Mouse (Mus musculus) midbrain, embryonic 15.5 days (tissue): ENCODE measurements around the gene Sdk2. TPM values are rescaled to one million over a fixed set of nuclear protein-coding genes. Genes with fewer than 3 reads are reported as not detected.

Experiments
- ATAC-seq: fragments of 200-750 bp; cut with Nextera tagmentation; replicated peaks from 2 replicates; pipeline ENCODE4 v1.8.0; 2017; ENCODE audit warnings: moderate TSS enrichment
- H3K27ac ChIP-seq: fragments of 300-500 bp; sonication (generic); 2 replicates; pipeline ENCODE4 v1.5.1; 2015; ENCODE audit warnings: mild to moderate bottlenecking, inconsistent platforms
- H3K27me3 ChIP-seq: fragments of 300-500 bp; sonication (generic); replicated peaks from 2 replicates; pipeline ENCODE4 v1.6.1; 2015; ENCODE audit warnings: inconsistent platforms
- H3K36me3 ChIP-seq: fragments of 300-500 bp; sonication (generic); replicated peaks from 2 replicates; pipeline ENCODE4 v1.6.1; 2015; ENCODE audit warnings: inconsistent platforms
- H3K4me1 ChIP-seq: fragments of 300-500 bp; sonication (generic); 2 replicates; pipeline ENCODE4 v1.6.1; 2015; ENCODE audit warnings: inconsistent platforms
- H3K4me2 ChIP-seq: fragments of 300-500 bp; sonication (generic); 2 replicates; pipeline ENCODE4 v1.6.1; 2015; ENCODE audit warnings: inconsistent platforms, mild to moderate bottlenecking, moderate library complexity
- H3K4me3 ChIP-seq: fragments of 300-500 bp; sonication (generic); 2 replicates; pipeline ENCODE4 v1.5.1; 2015; ENCODE audit warnings: mild to moderate bottlenecking, inconsistent platforms
- H3K9ac ChIP-seq: fragments of 300-500 bp; sonication (generic); 2 replicates; pipeline ENCODE4 v1.6.1; 2015; ENCODE audit warnings: mild to moderate bottlenecking, inconsistent platforms
- H3K9me3 ChIP-seq: fragments of 300-500 bp; sonication (generic); 2 replicates; pipeline ENCODE4 v1.6.1; 2016; ENCODE audit warnings: inconsistent platforms
- WGBS: fragments of 180-500 bp; shearing (Covaris S2); methylation state at CpG from one replicate; pipeline ENCODE4 v1.1.7; 2015; ENCODE audit warnings: mixed read lengths; 5-methylcytosine and 5-hydroxymethylcytosine counted together
- polyA plus RNA-seq: library from polyadenylated mRNA; unstranded; fragments of >200 nt; fragmentation: Nextera tagmentation; extraction: Ambion mirVana; gene quantifications from 2 replicates; pipeline ENCODE4 v1.2.1, GENCODE M21; 2015

Sdk2 gene
- polyA plus RNA-seq, 1 experiment from 2014 or later: 6.0 TPM

DNA sequence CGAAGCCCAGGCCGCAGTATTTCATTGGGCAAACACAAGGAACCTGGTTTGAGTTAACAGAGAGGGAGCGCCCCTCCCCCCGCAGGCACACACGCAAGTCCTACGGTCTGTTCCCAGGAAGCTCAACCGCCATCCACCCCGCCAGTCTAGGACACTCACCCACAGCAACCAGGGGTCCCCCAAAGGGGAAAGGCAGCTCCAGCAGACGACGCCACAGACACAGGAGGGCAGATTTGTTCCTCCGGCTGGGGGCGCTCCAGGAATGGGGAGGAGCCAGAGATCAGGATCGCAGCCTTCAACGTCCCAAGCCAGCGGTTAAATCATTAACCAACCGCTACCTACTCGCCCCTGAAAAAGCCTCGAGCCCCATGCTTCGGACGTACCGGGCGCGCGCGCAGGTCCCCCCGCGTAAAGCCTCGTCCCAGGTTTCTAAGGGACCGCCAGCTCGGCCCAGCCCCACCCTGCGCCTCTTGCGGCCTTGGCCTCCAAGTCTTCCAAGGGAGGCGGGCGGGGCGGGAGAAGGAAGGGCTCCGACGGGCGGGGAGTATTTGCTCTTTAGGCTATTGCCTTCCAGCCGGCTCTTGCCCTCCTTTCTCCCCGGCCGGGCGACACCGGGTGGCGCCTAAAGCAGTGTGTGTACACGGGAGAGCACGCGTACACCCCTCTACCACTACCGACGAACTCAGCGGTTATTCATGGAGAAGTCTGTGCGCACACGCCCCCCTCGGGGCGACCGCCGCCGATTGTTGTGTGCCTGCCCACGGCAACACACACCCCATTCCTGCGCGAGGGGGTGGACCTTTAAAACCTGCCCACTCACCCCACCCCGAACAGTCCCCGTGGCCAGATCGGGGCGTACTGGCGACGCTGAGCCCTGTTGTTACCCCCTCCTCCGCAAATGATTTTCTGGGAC, 316.0 kb downstream of the Sdk2 start:
- H3K4me1 ChIP-seq: peaks cover 43% of the 10 kb centered on the region
- peak overlapping the region; percentile 92 for H3K9ac ChIP-seq
- peak overlapping the region; percentile 93 for H3K27ac ChIP-seq
- no peaks in the 10 kb centered on the region for H3K36me3 ChIP-seq
- H3K4me2 ChIP-seq: peak overlapping the region; percentile 76
- peak; percentile 55 for ATAC-seq
- WGBS: 0% methylated on average over 67 of the region's 67 CpGs
- no peaks in the 10 kb centered on the region for H3K9me3 ChIP-seq
- H3K27me3 ChIP-seq: no peaks in the 10 kb centered on the region
- peak overlapping the region; percentile 80 for H3K4me3 ChIP-seq

DNA sequence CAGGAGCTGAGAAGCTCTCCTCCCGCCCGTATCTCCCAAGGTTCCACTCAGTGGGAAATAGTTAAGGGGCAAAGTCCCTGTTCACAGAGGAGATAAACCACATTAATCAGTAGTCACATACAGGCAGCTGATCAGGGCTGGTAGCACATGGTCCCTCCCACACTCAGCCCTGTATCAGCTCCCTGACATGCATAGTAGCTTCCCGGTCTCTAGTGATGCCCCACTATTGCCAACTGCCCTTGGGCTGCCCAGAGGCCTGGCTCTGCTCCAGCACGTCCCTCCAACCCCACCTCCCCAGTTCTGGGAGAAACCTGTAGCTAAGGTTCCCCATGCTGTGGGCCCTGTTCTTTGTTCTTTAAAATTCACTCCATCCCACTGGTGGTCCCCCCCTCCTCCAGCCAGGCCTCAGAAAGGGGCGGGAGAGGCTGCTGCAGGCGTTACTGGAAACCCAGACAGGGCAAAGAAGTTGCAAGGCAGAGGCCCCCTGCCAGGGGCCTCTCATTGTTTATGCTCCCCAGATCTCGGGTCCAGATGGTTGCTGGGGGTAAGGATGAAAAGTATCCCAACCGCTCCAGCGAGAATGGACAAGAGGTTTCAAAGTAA, 317.0 kb downstream of the Sdk2 start:
- Histone ChIP-seq H3K27me3 (no peaks in the 10 kb centered on the region), H3K4me3 (peak overlapping the region; percentile 80), H3K9ac (peak overlapping the region; percentile 92), H3K27ac (peak overlapping the region; percentile 93), H3K4me1 (peaks cover 46% of the 10 kb centered on the region), H3K4me2 (peak overlapping the region; percentile 76), H3K36me3 (no peaks in the 10 kb centered on the region), H3K9me3 (no peaks in the 10 kb centered on the region)
- WGBS: 3% methylated on average over 9 of the region's 9 CpGs
- ATAC-seq: peak; percentile 18; the same call in 1 of the 2 replicates

DNA sequence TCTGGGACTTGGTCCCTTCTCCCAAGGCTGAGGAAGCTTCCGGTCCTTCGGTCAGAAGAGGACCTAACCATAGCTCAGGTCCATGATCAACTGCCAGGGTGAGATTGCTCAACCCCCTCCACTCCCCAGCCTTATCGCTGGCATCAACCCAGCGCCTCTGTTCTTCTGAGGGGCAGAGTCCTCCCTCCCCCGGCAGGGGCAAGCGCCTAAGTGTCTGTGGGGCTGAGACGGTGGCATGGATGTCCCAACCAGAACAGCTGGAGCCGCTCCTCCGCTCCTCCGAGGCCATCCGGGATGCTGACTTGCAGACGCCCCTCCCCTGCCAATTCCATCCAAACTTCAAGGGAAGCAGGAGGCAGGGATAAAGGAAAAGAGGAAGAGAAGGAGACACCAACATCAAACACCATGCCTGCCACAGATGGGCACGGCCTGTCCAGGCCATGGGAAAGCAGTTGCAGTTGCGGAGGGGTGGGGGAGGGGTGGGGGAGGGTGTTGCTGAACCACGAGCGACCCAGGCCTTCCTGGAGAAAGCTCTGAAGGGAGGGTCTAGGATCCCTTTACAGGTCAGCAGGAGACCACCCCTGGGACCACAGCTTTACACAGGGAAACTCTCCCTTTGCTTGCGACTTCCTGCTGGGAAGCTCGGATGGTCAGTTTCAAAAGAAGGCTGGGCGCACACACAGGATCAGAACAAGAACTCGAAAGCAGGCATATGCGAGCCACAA, 317.9 kb downstream of the Sdk2 start:
- H3K4me3 ChIP-seq: peak overlapping the region; percentile 80
- H3K9ac ChIP-seq: peak overlapping the region; percentile 92
- no peaks in the 10 kb centered on the region for H3K9me3 ChIP-seq
- WGBS: 10% methylated on average over 21 of the region's 21 CpGs
- H3K27ac ChIP-seq: peak overlapping the region; percentile 93
- H3K4me2 ChIP-seq: peak overlapping the region; percentile 76
- no peaks in the 10 kb centered on the region for H3K36me3 ChIP-seq
- ATAC-seq: no peak
- H3K27me3 ChIP-seq: no peaks in the 10 kb centered on the region
- peaks cover 46% of the 10 kb centered on the region for H3K4me1 ChIP-seq

DNA sequence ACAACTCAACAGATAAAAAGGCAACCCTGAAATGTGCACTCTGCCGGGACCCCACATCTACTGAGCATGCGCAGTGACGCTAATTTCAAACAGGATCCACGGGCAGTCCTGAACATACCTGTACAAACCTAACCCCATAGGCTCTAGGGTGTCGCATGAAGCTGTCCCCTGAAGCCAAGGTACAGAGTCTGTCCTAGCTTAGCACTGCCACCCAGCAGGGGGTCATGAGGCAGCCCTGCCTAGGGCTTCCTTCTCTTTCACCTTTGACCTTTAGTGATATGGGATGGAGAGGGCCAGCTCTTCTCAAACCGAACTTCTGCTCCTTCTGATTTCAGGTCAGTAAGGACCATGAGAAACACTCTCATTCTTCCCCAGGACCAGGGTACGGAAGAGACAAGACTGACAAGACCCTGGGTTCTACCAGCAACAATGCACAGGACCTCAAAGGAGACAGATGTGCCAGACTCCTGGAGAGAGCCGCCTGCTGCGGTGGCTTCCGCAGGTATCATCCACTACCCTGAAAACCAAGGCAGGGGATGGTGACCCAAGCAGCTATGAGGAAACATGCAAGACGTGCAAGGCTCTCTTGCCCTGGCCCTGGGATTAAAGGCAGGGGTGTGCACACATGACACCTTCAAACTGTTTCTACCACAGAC, 319.0 kb downstream of the Sdk2 start:
- H3K9ac ChIP-seq: no peak overlapping the region
- 83% methylated on average over 11 of the region's 11 CpGs for WGBS
- ATAC-seq: no peak
- H3K4me1 ChIP-seq: peaks cover 46% of the 10 kb centered on the region
- peak overlapping the region; percentile 76 for H3K4me2 ChIP-seq
- H3K36me3 ChIP-seq: no peaks in the 10 kb centered on the region
- no peaks in the 10 kb centered on the region for H3K9me3 ChIP-seq
- H3K4me3 ChIP-seq: no peak overlapping the region
- no peaks in the 10 kb centered on the region for H3K27me3 ChIP-seq
- H3K27ac ChIP-seq: no peak overlapping the region

DNA sequence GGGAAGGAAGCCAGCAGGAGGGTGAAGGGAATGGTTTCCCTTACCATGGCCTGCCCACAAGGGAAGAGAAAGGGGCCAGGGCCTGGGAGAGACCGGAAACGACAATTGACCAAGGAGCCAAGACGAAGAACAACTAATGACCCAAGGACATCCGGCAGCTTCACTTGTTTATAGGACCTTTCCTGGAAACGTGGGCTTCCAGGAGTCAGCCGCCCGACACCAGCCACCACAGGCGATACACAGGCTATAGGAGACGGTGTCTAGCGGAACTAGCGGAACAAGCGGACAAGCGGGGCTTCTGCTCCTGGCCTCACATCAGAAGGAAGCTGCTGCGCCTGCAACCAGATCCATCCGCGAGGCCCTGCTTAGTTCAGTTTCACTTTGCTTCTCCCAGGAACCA, 319.8 kb downstream of the Sdk2 start:
- H3K27me3 ChIP-seq: no peaks in the 10 kb centered on the region
- H3K27ac ChIP-seq: no peak overlapping the region
- WGBS: 73% methylated on average over 16 of the region's 16 CpGs
- H3K9me3 ChIP-seq: no peaks in the 10 kb centered on the region
- H3K36me3 ChIP-seq: no peaks in the 10 kb centered on the region
- no peak overlapping the region for H3K4me3 ChIP-seq
- H3K9ac ChIP-seq: no peak overlapping the region
- no peak overlapping the region for H3K4me2 ChIP-seq
- ATAC-seq: no peak
- H3K4me1 ChIP-seq: peaks cover 42% of the 10 kb centered on the region

DNA sequence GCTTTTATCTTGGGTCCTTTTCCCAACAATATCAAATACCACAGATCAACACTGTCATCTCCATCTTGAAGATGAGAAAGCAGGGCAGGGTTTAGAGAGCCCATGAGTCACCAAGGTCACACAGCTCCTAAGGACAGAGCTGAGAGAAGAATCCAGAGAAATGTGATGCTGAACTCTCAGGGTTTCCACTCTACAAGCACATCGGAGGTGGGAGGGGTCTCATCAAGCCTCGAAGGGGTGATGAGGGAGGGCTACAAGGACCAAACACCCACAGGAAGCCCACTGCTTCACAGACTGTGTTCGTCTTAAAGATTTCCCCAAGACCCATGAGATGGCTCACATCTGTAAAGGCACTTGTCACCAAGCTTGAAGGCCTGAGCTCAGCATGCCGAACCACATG, 320.9 kb downstream of the Sdk2 start:
- H3K36me3 ChIP-seq: no peaks in the 10 kb centered on the region
- H3K27me3 ChIP-seq: no peaks in the 10 kb centered on the region
- H3K9ac ChIP-seq: no peak overlapping the region
- no peak for ATAC-seq
- H3K4me1 ChIP-seq: peaks cover 39% of the 10 kb centered on the region
- 77% methylated on average over 4 of the region's 4 CpGs for WGBS
- no peaks in the 10 kb centered on the region for H3K9me3 ChIP-seq
- H3K4me2 ChIP-seq: no peak overlapping the region
- H3K4me3 ChIP-seq: no peak overlapping the region
- no peak overlapping the region for H3K27ac ChIP-seq

DNA sequence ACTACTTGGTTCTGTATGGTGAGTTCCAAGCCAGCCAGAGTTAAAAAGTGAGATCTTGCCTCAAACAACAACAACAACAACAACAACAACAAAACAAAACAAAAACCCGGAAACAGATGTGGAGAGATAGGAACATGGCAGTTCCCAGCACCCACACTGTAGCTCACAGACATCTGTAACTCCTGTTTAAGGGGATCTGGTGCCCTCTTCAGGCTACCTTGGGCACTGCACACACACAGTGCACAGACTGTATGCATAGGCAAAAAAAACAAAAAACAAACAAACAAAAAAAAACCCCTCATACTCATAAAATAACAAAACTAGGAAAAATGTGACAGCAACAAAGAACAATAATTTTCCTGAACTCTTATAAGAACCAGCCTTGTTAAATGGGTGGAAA, 323.8 kb downstream of the Sdk2 start:
- WGBS: 91% methylated on average over 1 of the region's 1 CpGs
- no peak for ATAC-seq
- H3K27me3 ChIP-seq: no peaks in the 10 kb centered on the region

DNA sequence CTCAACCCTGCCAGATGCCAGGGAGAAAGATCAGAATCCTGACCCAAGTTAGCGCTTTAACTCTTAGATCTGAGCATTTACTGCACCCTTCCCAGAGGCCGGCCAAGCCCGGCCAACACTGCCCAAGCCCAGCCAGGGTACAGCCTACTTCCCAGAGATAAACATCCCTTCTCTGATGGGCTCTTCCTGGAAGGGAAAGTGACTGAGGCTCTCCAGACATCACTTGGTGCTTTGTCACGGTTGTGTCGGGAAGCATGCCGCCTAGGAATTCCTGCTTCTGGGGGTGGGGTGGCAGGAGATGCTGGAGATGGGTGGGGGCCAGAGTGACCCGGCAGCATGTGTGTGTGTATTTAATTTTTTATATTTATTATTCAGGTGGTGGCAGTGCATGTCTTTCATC, 326.7 kb downstream of the Sdk2 start:
- Histone ChIP-seq H3K4me2 (no peak overlapping the region), H3K27ac (no peak overlapping the region), H3K36me3 (no peaks in the 10 kb centered on the region), H3K4me1 (peaks cover 7% of the 10 kb centered on the region), H3K4me3 (no peak overlapping the region), H3K9ac (no peak overlapping the region), H3K9me3 (no peaks in the 10 kb centered on the region), H3K27me3 (no peaks in the 10 kb centered on the region)
- WGBS: 89% methylated on average over 7 of the region's 7 CpGs
- no peak for ATAC-seq

More for the DNA sequence above, 323.8 kb downstream of the Sdk2 start:
- Histone ChIP-seq H3K4me1 (peaks cover 18% of the 10 kb centered on the region), H3K4me3 (no peak overlapping the region), H3K9me3 (no peaks in the 10 kb centered on the region), H3K9ac (no peak overlapping the region), H3K27ac (no peak overlapping the region), H3K4me2 (no peak overlapping the region), H3K36me3 (no peaks in the 10 kb centered on the region)

DNA sequence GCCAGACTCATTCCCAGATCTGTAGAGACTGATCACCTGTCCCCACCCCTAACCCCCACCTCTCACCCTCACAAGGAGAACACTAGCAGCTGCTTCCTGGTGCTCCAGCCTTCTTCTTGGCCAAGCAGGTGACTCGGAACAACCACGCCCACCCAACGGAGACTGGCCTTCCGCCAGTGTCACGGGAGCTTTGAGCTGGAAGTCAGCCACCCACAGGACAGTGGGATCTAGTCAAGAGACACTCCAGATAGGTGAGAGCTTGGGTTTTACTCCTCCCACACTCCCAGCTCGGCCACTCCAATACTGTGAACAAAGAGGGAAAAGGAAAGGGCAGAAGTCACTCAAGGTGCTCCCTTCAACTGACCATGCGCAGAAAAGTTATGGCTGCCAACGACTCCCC, 327.6 kb downstream of the Sdk2 start:
- no peaks in the 10 kb centered on the region for H3K27me3 ChIP-seq
- 76% methylated on average over 8 of the region's 8 CpGs for WGBS
- H3K36me3 ChIP-seq: no peaks in the 10 kb centered on the region
- peaks cover 7% of the 10 kb centered on the region for H3K4me1 ChIP-seq
- H3K4me2 ChIP-seq: no peak overlapping the region
- no peak overlapping the region for H3K4me3 ChIP-seq
- no peaks in the 10 kb centered on the region for H3K9me3 ChIP-seq
- no peak for ATAC-seq
- H3K27ac ChIP-seq: no peak overlapping the region
- H3K9ac ChIP-seq: no peak overlapping the region

DNA sequence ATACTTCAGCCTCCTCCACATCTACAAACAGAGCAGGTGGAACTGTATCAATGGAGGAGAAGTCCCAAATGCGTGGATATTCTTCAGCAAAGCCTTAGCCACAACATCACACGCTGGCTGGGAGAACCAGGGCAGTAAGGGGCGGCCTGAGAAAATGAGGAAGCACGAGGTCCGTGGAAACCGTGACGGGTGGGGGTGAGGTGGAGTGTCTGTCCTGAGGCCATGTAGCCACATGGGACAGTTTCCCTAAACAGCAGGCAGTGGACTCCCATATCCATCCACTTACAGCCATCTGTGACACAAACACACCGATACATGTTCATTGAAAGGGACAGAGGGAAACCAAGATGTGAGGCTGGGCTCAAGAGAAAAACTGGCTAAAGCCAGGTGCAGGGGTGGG, 328.9 kb downstream of the Sdk2 start:
- Histone ChIP-seq H3K36me3 (no peaks in the 10 kb centered on the region), H3K9ac (no peak overlapping the region), H3K4me1 (peaks cover 10% of the 10 kb centered on the region), H3K4me2 (no peak overlapping the region), H3K9me3 (no peaks in the 10 kb centered on the region), H3K4me3 (no peak overlapping the region), H3K27me3 (no peaks in the 10 kb centered on the region), H3K27ac (no peak overlapping the region)
- no peak for ATAC-seq
- WGBS: 72% methylated on average over 8 of the region's 8 CpGs

DNA sequence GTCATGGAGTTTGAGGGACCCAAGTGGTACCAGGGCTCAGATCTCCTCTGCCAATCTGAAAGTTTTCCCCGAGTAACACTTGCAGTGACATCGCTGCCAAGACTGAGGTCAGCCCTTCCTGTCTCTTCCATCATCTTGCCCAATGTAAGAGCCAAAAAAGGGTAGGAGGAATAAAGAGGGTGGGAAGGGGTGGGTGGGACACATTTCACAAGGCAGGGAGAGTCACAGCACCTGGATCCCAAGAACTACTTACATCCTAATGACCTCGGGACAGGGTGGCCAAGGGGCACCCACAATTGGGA, 329.3 kb downstream of the Sdk2 start:
- 83% methylated on average over 3 of the region's 3 CpGs for WGBS
- H3K9ac ChIP-seq: no peak overlapping the region
- H3K4me1 ChIP-seq: peaks cover 10% of the 10 kb centered on the region
- no peak overlapping the region for H3K27ac ChIP-seq
- no peaks in the 10 kb centered on the region for H3K9me3 ChIP-seq
- no peak for ATAC-seq
- no peak overlapping the region for H3K4me3 ChIP-seq
- no peaks in the 10 kb centered on the region for H3K27me3 ChIP-seq
- no peak overlapping the region for H3K4me2 ChIP-seq
- no peaks in the 10 kb centered on the region for H3K36me3 ChIP-seq
